Mouse (Mus musculus): Measurements from ENCODE around the gene Gm12888. TPM values are rescaled to one million over a fixed set of nuclear protein-coding genes. Genes with fewer than 3 reads are reported as not detected.
"Not testable (repeated sequence)": the region's sequence is repeated elsewhere in the genome, so short reads cannot be mapped to it uniquely, and the experiment has no call there.

Gene Gm12888
- total RNA-seq (2022), result not detected

GRCm38 (mm10) chr4:121324817-121325216, at the start of gene Gm12888:
Gene Gm12888, minus strand, starts transcription at chr4:121324917.
- DNase-seq, result not testable (repeated sequence)

Other genes starting within 250 kb of the Gm12888 start
- gene Zmpste24, start 226.7 kb downstream of the Gm12888 start, total RNA-seq (2022), result 10 to 100 TPM; 54.8 to 69.9 (median 57.0) TPM
- not detected for gene Tmco2, start 215.7 kb downstream of the Gm12888 start, total RNA-seq (2022)
- 10 to 100 TPM; 13.5 to 21.6 (median 17.0) TPM for gene Rlf, start 109.8 kb downstream of the Gm12888 start, total RNA-seq (2022)
- gene Gm12886, start 98.2 kb upstream of the Gm12888 start, total RNA-seq (2022), result not detected

All from adrenal gland, adult 8-10 months (tissue).